Mouse (Mus musculus) cerebellum, adult 2 months (tissue): ENCODE results near the gene Fkbp5.

Experiments
- CTCF ChIP-seq: fragments of 200-500 bp; IDR thresholded peaks from 2 replicates; pipeline ENCODE4 v1.5.1; 2011; ENCODE audit warnings: low read depth, mild to moderate bottlenecking, control low read depth, low read length, moderate library complexity, borderline replicate concordance; ENCODE audit not compliant: insufficient read depth
- POLR2A ChIP-seq: fragments of 200-500 bp; IDR thresholded peaks from 2 replicates; pipeline ENCODE4 v1.6.1; 2011; ENCODE audit warnings: low read length, control low read depth, borderline replicate concordance; ENCODE audit not compliant: insufficient read depth

DNA sequence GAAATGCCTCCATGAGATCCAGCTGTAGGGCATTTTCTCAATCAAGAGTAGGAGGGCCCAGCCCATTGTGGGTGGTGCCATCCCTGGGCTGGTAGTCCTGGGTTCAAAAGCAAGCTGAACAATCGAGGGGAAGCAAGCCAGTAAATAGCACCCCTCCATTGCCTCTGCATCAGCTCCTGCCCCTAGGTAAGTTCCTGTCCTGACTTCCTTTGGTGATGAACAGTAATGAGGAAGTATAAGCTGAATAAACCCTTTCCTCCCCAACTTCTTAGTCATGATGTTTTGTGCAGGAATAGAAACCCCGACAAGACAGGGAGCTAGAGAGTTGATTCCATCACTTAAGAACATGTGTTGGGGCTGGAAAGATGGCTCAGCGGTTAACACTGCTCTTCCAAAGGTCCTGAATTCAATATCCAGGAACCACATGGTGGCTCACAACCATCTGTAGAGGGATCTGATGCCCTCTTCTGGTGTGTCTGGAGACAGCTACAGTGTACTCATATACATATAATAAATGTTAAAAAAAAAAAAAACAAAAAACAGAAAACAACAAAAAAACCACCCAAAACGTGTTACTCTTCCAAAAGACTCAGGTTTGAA, 7.6 kb upstream of the Fkbp5 start:
- TF ChIP-seq POLR2A (no peak), CTCF (no peak)
